In the genomic region with DNA sequence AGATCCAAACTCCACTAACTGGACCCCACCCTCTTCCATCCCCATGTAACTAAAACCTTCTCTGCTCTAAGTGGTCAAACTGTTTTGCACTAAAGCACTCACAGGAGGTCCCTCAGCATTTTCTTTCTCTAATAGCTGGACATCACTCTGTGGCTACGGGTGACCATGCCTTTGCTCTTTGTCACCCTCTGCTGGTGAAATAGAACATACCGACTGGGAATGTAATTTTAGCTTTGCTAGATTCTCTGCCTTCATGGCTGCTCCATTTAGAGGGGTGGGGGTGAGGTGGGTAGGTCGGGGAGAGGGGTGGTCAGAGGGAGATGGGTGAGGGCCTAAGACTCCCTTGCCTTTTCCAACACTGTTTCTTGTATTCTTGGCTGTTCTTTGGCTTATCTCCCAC, we compare ENCODE assay signal across 8 mouse cellular contexts. TPM values are rescaled to one million over a fixed set of nuclear protein-coding genes. Genes with fewer than 3 reads are reported as not detected.
A peak's percentile ranks its signal among the peaks of the same experiment; 100 is the strongest.
DNase-seq lines count a peak whose midpoint lies in the region; ATAC-seq and TF ChIP-seq lines count a peak whose summit lies in the region.

No protein-coding gene starts in this region.

- H3K79me2 ChIP-seq in heart, adult 2 months (replicated peaks; ENCODE audit: control insufficient read depth, insufficient read depth, low read length): no peaks in the 10 kb centered on the region

- peaks cover 4% of the 10 kb centered on the region for H3K4me1 ChIP-seq in heart, adult 2 months (ENCODE audit: control insufficient read depth, insufficient read depth, low read length)
- H3K4me1 ChIP-seq in heart, embryonic 12.5 days (replicated peaks): peaks cover 11% of the 10 kb centered on the region
- H3K4me1 ChIP-seq in testis, adult 2 months (ENCODE audit: control insufficient read depth, insufficient read depth, low read length): peaks cover 6% of the 10 kb centered on the region
- peaks cover 3% of the 10 kb centered on the region for H3K4me1 ChIP-seq in lung, adult 2 months (ENCODE audit: control insufficient read depth, insufficient read depth, low read length)

- no peaks in the 10 kb centered on the region for H3K9me3 ChIP-seq in heart, embryonic 12.5 days (replicated peaks)

- no peak for TF ChIP-seq POLR2A in heart, adult 2 months (IDR thresholded peaks at IDR 0.05; ENCODE audit: insufficient read depth, low read depth, low read length)
- TF ChIP-seq POLR2A in testis, adult 2 months (IDR thresholded peaks at IDR 0.05; ENCODE audit: control insufficient read depth, low read depth, low read length): no peak
- TF ChIP-seq POLR2A in lung, adult 2 months (IDR thresholded peaks at IDR 0.05; ENCODE audit: borderline replicate concordance, extremely low read depth, low read depth, low read length): no peak

- no peak for DNase-seq in heart, adult 2 months
- DNase-seq in testis, postnatal 10 days (ENCODE audit: low spot score): no peak
- peak; percentile 87 for DNase-seq in embryo, embryonic 10 days (ENCODE audit: low spot score)
- no peak for DNase-seq in lung, adult 2 months
- no peak for DNase-seq in T-cell, adult 2 months (ENCODE audit: low spot score)
- no peak for DNase-seq in urinary bladder, postnatal 4 days (ENCODE audit: low spot score in 2 of 2)

- no peak overlapping the region for H3K9ac ChIP-seq in heart, adult 2 months (ENCODE audit: low read depth, low read length)
- H3K9ac ChIP-seq in heart, embryonic 12.5 days: no peak overlapping the region

- no peaks in the 10 kb centered on the region for H3K27me3 ChIP-seq in heart, adult 2 months (ENCODE audit: control insufficient read depth, insufficient read depth, low read length)
- no peaks in the 10 kb centered on the region for H3K27me3 ChIP-seq in heart, embryonic 12.5 days (replicated peaks)
- H3K27me3 ChIP-seq in testis, adult 2 months (ENCODE audit: control insufficient read depth, insufficient read depth, low read length): no peaks in the 10 kb centered on the region

- H3K4me2 ChIP-seq in heart, embryonic 12.5 days: no peak overlapping the region

- no peaks in the 10 kb centered on the region; the same call in 1 of the 2 replicates for H3K36me3 ChIP-seq in heart, adult 2 months (ENCODE audit: control insufficient read depth, insufficient read depth, low read length)
- peaks cover 31% of the 10 kb centered on the region for H3K36me3 ChIP-seq in heart, embryonic 12.5 days
- H3K36me3 ChIP-seq in testis, adult 2 months (ENCODE audit: control insufficient read depth, insufficient read depth, low read length): peaks cover 1% of the 10 kb centered on the region

- no peak overlapping the region for H3K27ac ChIP-seq in heart, adult 2 months
- H3K27ac ChIP-seq in heart, embryonic 12.5 days (ENCODE audit: poor library complexity, severe bottlenecking): no peak overlapping the region
- no peak overlapping the region for H3K27ac ChIP-seq in testis, adult 2 months (ENCODE audit: control insufficient read depth, insufficient read depth, low read depth, low read length)

- no peak overlapping the region for H3K4me3 ChIP-seq in heart, adult 2 months
- H3K4me3 ChIP-seq in heart, embryonic 12.5 days: no peak overlapping the region
- no peak overlapping the region for H3K4me3 ChIP-seq in testis, adult 2 months (ENCODE audit: control insufficient read depth, low read depth, low read length)
- no peak overlapping the region for H3K4me3 ChIP-seq in lung, adult 2 months (replicated peaks; ENCODE audit: extremely low read depth, low read depth, low read length)

- no peak for ATAC-seq in heart, embryonic 12.5 days (ENCODE audit: insufficient number of reproducible peaks, low FRiP score)

- no peak for TF ChIP-seq EP300 in heart, adult 2 months (IDR thresholded peaks at IDR 0.05; ENCODE audit: insufficient read depth, low read depth, low read length)

- TF ChIP-seq CTCF in heart, adult 2 months (IDR thresholded peaks at IDR 0.05): peak; percentile 82
- TF ChIP-seq CTCF in testis, adult 2 months (IDR thresholded peaks at IDR 0.05; ENCODE audit: control insufficient read depth, insufficient read depth, insufficient replicate concordance, low read depth, low read length): peak; percentile 12; the same call in 1 of the 2 replicates
- peak; percentile 29; the same call in 1 of the 2 replicates for TF ChIP-seq CTCF in lung, adult 2 months (IDR thresholded peaks at IDR 0.05; ENCODE audit: insufficient read depth, low read length)

- intact Hi-C loops in heart, adult 2 months (cut with DNase I): loop anchor here (1.0 kb wide), 1 partner anchor 79 kb away; no protein-coding TSS in a partner anchor

- 0% methylated on average over 3 of the region's 3 CpGs for WGBS in heart, adult 2 months
- 4% methylated on average over 3 of the region's 3 CpGs for WGBS in heart, embryonic 12.5 days
- 4% methylated on average over 3 of the region's 3 CpGs for WGBS in lung, adult 2 months

RNA-seq across cellular contexts. Expression of a gene that starts 3.6 kb away (rescaled TPM):
- 10 to 100 TPM; 21.0 to 25.8 TPM for total RNA-seq in heart, adult 2 months (2021)
- polyA plus RNA-seq in heart, adult 2 months (2012; rRNA removed): 17.9 and 38.0 TPM in 2 replicates
- polyA plus RNA-seq in heart, embryonic 12.5 days (2016; fragmentation: Nextera tagmentation; extraction: Ambion mirVana): 42.2 and 43.9 TPM in 2 replicates
- 19.5 and 25.9 TPM in 2 replicates for polyA plus RNA-seq in testis, adult 2 months (2012; rRNA removed)
- 50.9 and 79.8 TPM in 2 replicates for polyA plus RNA-seq in lung, adult 2 months (2012; rRNA removed)

RNA-seq across cellular contexts. Expression of a gene that starts 38.7 kb away (rescaled TPM):
- total RNA-seq in heart, adult 2 months (2021): 10 to 100 TPM; 64.3 to 68.2 TPM
- polyA plus RNA-seq in heart, adult 2 months (2012; rRNA removed): 22.4 and 32.6 TPM in 2 replicates
- polyA plus RNA-seq in heart, embryonic 12.5 days (2016; fragmentation: Nextera tagmentation; extraction: Ambion mirVana): 78.3 and 81.8 TPM in 2 replicates
- polyA plus RNA-seq in testis, adult 2 months (2012; rRNA removed): 3.8 and 4.7 TPM in 2 replicates
- 15.4 and 17.8 TPM in 2 replicates for polyA plus RNA-seq in lung, adult 2 months (2012; rRNA removed)

RNA-seq across cellular contexts. Expression of a gene that starts 54.3 kb away (rescaled TPM):
- 10 to 100 TPM; 11.5 to 12.6 TPM for total RNA-seq in heart, adult 2 months (2021)
- 46.6 and 60.2 TPM in 2 replicates for polyA plus RNA-seq in heart, adult 2 months (2012; rRNA removed)
- polyA plus RNA-seq in heart, embryonic 12.5 days (2016; fragmentation: Nextera tagmentation; extraction: Ambion mirVana): 104 TPM in 2 replicates
- 6.8 and 10.1 TPM in 2 replicates for polyA plus RNA-seq in testis, adult 2 months (2012; rRNA removed)
- polyA plus RNA-seq in lung, adult 2 months (2012; rRNA removed): 86.0 and 88.9 TPM in 2 replicates

Comparison
In these comparisons a context has a peak if more than half of its experiments do, and no peak if none do; other contexts are left out.
1. CTCF ChIP-seq: peak in every context shown above with its lines; median percentile 82 in heart, adult 2 months; 29 in lung, adult 2 months; 12 in testis, adult 2 months.